Mouse (Mus musculus): ENCODE results near the gene Arf1. TPM values are rescaled to one million over a fixed set of nuclear protein-coding genes. Genes with fewer than 3 reads are reported as not detected.

The Arf1 gene
- polyA plus RNA-seq (2012; rRNA removed), result 593 and 603 TPM in 2 replicates

DNA sequence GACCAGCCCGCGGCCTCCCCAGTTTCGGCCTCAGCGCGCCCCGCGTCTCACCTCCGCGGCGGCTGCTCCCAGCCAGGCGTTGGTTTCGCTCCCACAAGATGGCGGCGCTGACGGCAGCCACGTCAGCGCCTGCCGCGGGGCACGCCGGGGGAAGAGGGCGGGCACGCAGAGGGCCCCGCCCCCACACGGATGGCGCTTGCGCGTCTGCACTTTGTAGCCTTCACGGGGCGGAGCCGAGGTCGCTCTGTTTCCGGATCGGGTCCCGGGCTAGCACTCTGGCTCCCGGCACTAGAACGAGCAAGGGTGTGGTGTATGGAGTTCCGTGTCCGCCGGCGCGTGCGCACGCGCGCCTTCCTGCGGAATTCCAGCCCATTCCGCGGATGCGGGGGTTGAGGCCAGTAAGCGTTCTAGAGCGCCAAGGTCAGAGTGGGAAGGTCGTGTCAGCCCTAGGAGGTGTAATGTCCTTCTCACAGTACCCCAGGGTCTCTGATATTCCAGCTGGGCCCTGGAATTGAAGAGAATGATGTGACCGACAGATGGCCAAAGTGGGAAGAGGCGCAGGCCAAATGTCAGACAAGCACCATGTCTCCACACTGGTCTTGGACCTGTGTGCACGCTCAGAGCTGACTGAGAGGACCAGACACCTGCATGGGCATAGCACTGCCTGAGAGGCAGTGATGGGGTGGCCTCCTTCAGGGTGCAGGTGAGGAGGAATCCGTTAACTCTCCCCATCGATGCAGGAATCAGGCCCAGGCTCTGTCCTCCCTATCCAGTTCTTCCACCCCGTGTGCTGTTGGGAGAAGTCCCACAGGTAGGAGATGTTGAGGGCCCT is at the start of gene Arf1:
TSS of gene Arf1 (minus strand) at position 149 of the 832 bp plus-strand sequence.
- peak; percentile 91 to 97 for DNase-seq (ENCODE audit: extremely low spot score in 1 of 2, low spot score in 1 of 2)

DNA sequence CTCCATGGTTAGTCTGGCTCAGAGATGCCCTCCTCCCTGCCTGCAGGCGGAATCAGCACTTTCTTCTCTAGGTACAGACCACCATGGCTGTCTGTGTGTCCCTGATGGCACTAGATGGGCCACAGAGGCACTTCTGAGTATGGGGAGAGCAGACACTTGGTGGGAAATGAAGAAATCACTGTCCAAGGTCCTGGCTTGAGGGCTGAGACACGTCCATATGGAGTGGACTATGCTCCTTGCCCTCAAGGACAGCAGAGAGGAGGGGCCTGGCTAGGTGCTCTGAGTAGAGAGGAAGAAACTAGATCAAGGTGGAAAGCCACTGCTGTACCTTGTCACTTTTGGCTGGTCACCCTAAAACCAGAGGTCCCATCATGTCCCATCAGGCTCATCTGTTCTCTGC is 48.8 kb upstream of the Arf1 start:
- no peak for DNase-seq (ENCODE audit: extremely low spot score in 1 of 2, low spot score in 1 of 2)

DNA sequence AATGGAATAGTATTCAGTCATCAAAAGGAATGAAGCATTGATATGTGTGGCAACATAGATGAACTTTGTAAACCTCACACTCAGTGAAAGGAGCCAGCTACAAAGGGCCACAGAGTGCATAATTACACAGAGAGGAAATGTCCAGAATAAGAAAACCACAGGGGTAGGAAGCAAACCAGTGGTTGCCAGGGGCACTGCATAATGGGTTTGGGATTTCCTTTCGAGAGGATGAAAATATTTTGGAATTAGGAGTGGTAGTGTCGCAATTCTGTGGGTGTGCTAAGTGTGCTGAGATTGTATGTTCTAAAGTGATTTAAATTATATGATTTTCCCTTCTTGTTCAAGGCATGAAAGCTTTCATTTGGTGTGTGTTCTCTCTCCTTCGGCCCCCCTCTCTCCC is 46.1 kb upstream of the Arf1 start:
- DNase-seq (ENCODE audit: extremely low spot score in 1 of 2, low spot score in 1 of 2), result no peak

DNA sequence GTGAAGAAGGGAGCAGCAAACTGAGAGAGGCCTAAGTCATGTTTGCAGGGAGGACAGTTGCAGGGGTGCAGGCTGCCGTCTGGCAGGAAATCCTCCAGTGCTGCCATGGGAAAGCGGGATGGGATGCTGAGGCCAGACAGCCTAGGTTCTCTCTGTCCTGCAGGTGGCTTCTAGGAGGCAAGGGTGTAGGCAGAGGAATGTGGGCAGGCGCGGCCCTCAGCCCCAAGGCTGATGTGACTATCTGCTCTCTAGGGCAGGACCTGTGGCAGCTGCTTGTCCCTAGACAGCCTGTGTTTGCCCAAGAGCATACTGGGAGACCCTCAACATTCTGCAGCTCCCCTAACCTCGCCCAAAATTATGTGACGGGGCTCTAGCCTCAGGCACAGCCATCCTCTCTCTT is 38.7 kb upstream of the Arf1 start:
- no peak for DNase-seq (ENCODE audit: extremely low spot score in 1 of 2, low spot score in 1 of 2)

DNA sequence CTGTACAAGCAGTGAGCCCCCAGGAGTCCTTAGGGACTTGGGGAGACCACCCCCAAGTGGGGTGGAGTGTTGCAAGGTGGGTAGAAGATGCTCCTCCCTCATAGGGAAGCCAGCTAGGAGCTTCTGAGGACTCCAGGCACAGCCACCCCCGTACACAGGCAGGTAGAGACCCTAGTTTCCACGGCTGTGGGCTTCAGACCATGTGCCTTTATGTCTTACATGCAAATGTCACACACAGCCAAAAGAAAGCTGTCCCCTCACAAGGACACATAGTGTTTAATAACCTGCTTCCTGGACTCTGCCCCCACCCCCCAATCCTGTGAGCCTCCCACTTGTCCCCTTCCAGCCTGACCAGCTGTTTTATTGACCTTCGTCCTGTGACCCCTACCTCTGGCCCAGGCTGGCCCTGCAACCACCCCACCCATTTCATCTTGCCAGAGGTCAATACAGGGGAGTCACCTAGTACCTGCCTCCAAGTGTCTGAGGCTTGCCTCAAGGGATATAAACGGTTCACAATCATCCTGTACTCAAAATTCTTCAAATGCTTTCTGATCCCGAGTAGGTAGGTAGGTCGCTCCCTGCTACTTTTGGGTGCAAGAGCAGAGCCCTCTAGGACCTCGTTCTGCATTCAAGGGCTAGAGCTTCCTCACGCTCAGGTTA is 37.2 kb upstream of the Arf1 start:
- DNase-seq (ENCODE audit: extremely low spot score in 1 of 2, low spot score in 1 of 2), result no peak

DNA sequence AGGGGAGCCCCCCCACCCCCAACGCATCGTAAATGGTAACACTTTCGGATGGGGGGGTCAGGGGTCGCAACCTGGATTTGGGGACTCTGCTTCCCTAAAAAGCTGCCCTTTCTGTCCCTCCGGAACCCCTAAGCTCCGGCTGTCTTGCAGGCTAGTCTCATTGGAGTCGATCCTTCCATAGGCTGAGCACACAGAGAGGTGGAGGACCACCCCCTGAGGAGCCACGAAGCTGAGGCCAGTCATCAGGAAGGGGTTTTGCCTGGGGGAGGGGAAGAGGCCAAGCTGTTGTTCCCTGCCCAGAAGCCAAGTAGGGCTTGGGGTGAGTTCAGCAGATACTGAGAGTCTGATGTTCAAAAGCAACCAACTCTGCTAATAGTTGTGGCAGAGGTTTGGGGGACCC is 36.5 kb upstream of the Arf1 start:
- no peak for DNase-seq (ENCODE audit: extremely low spot score in 1 of 2, low spot score in 1 of 2)

DNA sequence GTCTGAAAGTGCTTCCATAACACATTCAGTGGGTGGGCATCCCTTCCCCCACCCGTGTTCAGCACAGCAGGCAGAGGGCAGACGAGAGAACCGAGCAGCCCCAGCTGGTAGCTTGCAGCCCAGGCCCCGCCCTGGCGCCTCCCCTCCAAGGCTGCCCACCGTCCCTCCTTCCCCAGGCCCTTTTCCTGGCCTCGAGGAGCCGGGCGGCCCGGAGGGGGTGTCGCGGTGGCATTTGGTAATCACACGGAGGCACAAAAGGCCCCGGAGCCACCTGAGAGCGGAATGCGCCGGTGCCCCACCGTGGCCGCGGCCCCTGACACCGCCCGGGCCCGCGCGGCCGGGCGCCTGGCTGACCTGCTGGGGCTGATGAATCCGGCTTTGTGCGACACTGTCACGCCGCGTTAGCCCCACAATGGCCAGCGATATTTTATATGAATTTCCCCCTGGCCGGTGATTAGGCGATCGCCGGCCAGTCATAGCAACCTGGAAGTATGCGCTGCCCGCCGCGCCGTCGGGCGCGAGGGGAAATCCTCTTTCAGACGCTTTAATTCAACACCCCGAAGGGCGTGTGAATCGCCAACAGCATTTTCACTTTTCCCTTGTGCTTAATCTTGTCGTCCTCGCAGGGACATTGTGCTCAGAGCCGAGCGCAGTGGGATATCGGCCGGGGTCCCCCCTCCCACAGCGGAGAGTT is 35.9 kb upstream of the Arf1 start:
- DNase-seq (ENCODE audit: extremely low spot score in 1 of 2, low spot score in 1 of 2), result peak in 1 of 2 experiments; percentile 13

DNA sequence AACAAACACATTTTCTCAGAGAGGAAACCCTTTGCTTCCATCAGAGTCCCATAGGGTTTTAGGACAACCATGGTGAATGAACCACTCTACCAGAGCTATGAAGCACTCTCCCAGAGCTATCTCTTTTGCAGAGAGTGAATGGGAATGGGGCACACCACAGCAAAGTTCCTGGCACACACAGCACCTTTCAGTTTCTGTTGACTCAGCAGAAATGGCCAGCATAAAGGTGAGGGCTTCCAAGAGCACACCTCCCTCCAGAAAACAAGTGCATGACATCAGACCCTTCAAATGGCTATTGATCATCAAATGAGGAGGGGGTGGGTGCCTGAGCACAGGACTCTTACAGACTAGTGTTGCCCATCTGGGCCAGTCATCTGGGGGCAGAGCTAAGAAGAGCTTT is 34.2 kb upstream of the Arf1 start:
- DNase-seq (ENCODE audit: extremely low spot score in 1 of 2, low spot score in 1 of 2), result no peak

DNA sequence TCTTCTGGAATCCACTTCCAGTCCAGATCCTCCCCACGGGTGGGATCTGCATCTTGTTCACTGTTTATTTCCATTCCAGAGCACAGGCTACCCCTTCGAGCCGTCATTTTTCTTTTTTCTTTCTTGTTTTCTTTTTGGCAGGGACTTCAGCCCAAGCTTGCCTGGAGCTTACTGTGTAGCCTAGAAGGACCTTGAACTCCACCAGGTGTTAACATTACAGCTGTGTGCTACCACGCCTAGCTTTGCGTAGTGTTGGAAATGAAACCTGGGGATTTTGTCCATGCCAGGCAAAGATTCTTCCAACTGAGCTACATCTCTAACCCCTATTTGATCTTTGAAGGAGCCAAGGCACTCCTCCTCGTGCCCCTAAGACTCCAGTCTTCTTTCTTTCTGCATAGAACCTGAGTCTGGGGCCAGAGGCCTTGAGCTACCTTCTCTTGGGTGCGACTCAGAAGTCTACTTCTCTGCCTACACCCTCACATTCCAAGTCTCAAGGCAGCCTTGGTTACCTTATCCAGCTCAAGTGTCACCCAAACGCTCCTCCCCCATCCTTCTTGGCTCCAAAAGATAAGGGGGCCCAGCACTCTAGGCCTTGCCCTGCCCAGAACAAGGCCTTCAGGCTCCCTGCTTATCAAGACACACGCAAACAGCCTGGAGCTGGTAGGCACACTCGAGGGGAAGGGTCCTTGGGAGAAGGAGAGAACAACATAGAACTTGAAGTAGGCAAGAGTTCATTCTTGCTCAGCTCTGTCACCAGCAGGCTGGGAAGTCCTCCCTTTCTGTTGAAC is 32.8 kb upstream of the Arf1 start:
- no peak for DNase-seq (ENCODE audit: extremely low spot score in 1 of 2, low spot score in 1 of 2)

DNA sequence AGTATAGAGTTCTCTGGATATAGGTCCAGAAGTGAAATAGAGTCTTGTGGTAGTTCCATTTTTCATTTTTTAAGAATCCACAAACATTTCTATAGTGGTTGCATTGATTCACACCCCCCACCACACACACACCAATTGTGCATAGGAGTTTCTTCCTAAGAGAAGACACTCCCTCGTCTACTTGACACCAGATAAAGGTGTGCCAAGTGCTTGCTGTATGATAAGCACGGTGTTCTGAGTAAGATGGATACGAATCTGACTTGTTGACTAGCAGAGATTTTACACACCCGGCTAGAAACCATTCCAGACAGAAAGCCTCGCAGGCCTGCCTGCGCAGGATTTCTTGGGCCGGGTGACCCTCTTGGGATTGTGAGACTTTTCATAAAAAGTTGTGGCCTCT is 31.6 kb upstream of the Arf1 start:
- DNase-seq (ENCODE audit: extremely low spot score in 1 of 2, low spot score in 1 of 2), result no peak

DNA sequence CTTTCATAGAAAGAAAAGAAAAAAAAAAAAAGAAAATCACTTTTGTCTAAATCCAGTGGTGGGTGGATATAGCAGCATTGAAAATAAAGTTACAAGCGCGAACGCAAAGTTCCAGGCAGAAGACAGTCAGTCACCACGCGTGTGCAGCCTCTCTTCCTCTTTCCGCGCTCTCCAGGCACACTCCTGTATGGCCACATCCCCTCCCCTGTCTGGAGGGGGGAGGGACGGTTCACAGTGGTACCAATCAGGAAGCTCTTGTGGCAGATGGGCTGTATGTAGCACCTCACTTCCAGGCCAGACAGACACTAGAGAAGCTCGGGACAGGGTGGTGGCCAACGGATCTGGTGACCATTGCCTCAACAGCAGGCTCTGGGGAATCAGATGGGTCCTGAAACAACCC is 20.0 kb upstream of the Arf1 start:
- no peak for DNase-seq (ENCODE audit: extremely low spot score in 1 of 2, low spot score in 1 of 2)

DNA sequence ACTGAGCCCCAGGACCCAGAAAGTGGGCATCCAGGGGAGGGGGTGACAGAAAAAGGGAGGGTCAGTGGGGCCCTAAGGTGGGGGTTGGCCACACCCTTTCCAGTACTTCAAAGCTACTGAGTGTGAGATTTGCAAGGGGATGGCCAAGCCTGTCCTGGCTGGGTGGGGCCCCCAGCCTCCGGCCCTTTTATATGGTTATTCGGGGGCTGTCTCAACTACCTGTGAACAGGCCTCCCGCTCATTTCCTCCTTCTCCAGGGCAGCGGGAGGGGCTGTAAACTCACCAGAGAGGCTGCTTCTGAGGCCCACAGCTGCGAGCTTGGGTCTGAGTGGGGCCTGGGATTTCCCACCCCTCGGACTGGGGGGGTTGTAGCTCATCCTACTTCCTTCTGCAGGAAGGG is 15.8 kb upstream of the Arf1 start:
- DNase-seq (ENCODE audit: extremely low spot score in 1 of 2, low spot score in 1 of 2), result no peak

DNA sequence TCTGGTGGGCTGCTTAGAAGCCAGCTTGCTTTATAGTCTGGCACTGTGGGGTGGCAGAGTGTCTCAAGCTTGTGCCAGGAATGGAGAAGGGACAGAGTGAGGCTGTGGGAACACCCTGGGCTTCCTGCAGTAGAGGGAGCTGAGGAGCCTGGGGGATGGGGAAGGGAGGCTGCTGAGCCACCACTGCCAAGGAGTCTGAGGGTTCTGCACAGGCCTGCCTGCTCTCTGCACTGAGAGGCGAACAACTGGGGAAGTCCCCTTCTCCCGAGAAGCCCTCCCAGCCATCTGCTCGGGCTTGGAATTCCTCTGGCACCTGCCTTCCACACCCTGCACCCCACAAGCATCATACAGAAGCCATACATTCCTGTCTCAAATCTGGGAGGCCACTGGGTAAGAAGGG is 13.8 kb upstream of the Arf1 start:
- DNase-seq (ENCODE audit: extremely low spot score in 1 of 2, low spot score in 1 of 2), result no peak

DNA sequence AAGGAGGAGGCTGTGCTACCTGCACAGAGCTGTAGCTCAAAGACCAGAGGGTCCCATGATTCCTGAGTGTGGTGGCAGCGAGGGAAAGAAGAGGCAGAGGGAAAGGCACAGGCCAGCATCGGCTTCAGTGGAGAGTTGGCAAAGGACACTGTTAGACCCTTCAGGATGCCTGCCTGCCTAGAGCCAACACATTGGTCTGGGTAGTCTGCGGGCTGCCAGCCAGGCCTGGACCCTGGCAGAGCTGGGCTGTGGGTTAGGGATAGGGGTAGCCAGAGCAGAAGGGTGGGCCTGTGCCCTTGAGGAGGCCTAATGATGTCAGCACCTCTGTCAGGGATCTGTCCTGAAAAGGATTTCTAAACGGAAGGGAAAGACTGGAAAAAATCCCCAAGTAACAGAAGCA is 11.7 kb upstream of the Arf1 start:
- DNase-seq (ENCODE audit: extremely low spot score in 1 of 2, low spot score in 1 of 2), result no peak

DNA sequence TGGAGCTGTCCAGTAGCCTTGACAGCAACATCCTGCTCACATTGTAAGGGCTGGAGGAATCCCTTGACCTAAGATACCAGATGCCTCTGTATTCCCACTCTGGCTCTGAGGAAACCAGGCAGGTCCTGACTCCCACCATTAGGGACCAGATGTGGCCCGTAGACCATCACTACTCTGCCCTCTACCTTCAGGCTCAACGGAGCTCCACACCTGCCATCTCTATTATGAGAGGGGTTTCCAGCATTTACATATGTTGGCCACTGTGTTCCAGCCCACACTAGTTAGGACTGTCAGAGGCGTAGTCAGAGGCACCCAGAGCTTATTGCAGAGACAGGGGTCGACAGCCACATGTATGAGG is 11.3 kb upstream of the Arf1 start:
- no peak for DNase-seq (ENCODE audit: extremely low spot score in 1 of 2, low spot score in 1 of 2)

DNA sequence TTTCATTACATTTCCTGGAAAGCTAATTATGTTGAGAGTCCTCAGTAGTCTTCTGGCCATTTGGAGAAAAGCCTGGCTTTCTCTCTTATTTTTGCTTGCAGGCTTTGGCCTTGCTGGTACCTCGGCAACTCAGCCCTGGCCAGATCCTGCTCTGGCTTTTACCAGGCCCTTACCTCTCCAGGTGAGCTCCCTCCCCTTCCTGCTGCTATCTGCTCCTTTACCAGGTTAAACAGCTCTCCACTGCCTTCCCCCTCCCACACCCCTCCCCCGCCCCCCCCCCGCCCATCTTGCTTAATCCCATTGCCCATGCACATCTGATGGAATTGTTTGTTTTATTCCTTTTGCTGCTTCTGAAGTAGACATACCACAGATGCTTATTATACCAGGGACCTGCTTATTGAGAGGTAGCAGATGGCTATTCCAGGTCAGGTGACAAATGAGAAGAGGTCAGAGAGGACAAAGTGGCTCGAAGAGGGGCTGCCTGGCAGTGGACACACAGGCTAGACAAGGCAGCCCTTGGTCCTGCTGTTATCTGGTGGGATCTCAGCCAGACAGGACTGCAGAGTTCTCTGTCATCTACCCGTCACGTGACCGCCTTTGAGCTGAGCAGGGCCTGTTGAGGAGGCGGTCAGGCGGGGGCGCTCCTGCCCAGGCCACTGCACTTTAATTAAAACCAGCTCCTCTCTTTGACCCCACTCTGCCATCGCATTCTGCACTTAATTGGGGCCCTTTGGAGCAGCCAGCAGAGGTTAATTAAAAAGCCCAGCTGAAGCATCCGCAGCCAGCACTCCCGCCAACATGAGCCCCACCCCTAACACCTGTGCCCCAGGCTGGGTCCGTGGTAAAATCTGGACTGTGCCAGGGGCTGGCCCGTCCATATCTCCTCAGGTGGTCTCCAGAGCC is 10.7 kb upstream of the Arf1 start:
- peak in 1 of 2 experiments; percentile 59 for DNase-seq (ENCODE audit: extremely low spot score in 1 of 2, low spot score in 1 of 2)

DNA sequence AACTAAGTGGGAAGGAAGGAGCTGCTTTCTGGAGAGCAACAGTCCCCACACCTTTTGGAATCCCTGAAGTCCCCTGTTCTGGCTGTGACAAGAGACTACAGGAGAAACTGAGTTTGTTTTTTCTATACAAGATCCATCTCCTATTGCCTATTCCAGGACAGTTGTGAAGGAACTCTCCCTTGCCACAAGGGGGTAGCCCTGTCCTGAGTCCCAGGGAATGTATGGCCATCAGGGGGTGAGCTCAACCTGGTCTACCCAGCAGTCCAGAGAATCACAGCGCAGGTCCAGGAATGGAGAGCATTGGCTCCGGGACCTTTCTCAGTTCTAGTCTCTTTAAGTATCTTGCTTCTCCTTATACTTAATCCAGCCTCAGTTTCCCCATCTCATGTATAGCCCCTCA is 4.7 kb upstream of the Arf1 start:
- no peak for DNase-seq (ENCODE audit: extremely low spot score in 1 of 2, low spot score in 1 of 2)

DNA sequence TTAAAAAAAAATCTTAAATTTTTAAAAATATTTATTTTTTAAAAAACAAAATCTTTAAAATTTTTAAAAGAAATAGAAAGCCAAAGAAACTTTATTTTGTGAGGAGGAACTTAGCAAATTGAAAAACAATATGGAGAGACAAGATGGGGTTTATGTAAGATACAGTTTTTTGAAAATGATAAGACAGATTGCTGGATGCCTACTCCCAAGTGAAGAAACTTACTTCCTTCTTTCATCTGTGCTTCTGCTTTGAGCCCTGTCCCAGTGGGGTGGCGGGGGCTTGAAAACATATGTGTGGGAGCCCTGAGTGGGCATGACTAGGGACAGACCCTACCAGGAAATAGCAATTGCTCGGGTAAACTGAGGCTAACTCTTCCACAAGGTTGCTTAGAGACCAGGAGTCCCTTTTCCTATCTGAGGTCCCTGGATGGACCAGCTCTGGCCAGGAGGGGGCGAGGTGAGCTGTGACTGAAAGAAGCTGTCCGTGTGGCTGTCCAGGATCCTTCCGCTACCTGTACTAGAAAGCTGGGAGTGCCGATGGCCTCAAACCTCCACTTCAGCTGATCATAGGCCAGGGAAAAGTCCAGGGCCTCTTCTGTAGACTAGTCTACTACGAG is 2.2 kb upstream of the Arf1 start:
- peak in 1 of 2 experiments; percentile 68 for DNase-seq (ENCODE audit: extremely low spot score in 1 of 2, low spot score in 1 of 2)

DNA sequence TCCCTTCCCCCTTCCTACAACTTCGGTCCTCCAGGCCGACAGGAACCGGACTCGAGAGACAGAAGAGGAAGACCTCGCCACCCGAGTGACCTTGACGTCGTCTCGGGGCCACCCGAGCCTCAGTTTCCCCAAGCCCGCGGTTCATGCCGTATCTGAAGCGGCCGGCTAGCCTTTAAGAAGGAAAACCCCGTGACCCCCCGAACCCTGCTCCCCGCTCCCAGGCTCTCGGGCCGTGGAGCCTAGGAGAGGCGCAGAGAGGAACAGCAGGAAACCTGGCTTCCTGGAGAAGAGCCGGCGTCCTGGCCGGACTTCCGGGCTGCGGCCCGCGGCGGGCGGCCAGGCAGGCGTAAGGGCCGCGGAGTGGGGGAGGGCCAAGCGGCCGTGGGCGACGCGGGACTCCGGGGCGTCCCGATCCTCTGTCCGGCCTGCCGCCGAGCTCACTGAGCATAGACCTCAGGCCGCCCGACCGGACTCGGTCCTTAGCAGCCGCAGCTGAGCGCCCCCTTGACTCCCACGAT is 407 bp downstream of the Arf1 start:
- DNase-seq (ENCODE audit: extremely low spot score in 1 of 2, low spot score in 1 of 2), result no peak

All from frontal cortex, adult 2 months (tissue).